Mouse (Mus musculus) CH12.LX (cell line): Measurements from ENCODE around the gene Tubd1.

Source experiments
- EP300 ChIP-seq: IDR thresholded peaks from 2 replicates; pipeline ENCODE4 v1.6.1; 2011; ENCODE audit warnings: low read length, improper control_type of control experiment
- SMC3 ChIP-seq: IDR thresholded peaks from 2 replicates; pipeline ENCODE4 v1.6.1; 2011; ENCODE audit warnings: low read depth, low read length, improper control_type of control experiment

GRCm38 (mm10) chr11:86547412-86547811 is 2.6 kb downstream of the Tubd1 start:
- TF ChIP-seq EP300: no peak
- TF ChIP-seq SMC3: no peak
